Mouse (Mus musculus) megakaryocyte, embryonic 14.5 days (primary cell): ENCODE results near the gene Olfr551.

ENCODE experiments used
- FLI1 ChIP-seq: IDR thresholded peaks from 2 replicates; pipeline ENCODE4 v1.6.1; 2012; ENCODE audit warnings: low read length, inconsistent platforms, mixed read lengths
- GATA1 ChIP-seq: IDR thresholded peaks from 3 replicates; pipeline ENCODE4 v1.6.1; 2012; ENCODE audit warnings: mixed read lengths, low read length, inconsistent platforms, borderline replicate concordance

DNA sequence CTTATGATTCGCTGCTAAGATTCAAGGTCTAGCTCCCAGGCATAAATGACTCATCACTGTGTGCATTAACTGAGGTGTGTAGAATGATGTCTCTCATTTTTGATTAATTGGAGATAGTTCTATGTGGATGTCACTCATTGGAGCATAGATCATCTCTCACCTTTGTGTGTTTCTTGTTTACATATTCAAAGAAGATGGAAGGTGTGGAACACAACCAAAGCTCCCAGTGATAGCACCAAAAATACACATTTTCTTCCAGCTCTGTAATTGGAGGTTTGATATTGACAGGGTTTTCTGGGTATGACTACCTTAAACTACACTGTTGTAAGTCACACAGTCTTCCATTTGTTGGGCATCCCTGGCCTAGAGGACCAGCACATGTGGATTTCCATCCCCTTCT, 57.2 kb downstream of the Olfr551 start, which contains the start of gene Olfr547:
- TF ChIP-seq FLI1: no peak
- no peak for TF ChIP-seq GATA1
